Mouse (Mus musculus) left cerebral cortex, postnatal 10 days (tissue): ENCODE measurements around the gene Eci2. TPM values are rescaled to one million over a fixed set of nuclear protein-coding genes. Genes with fewer than 3 reads are reported as not detected.
"Not testable (repeated sequence)": the region's sequence is repeated elsewhere in the genome, so short reads cannot be mapped to it uniquely, and the experiment has no call there.

Experiments used
- DNase-seq, 2 experiments: peaks; one replicate each; pipeline ENCODE4 v3.0.0; 2021 to 2022; ENCODE audit warnings: low spot score in 2 of 2, mixed read lengths in 1 of 2; ENCODE audit errors: extremely low spot score in 1 of 2
- intact Hi-C: fragments of 180-260 bp; cut with DNase I; formaldehyde crosslinking; loops from one replicate; pipeline ENCODE4 v1.15.1; 2025
- total RNA-seq, 2 experiments: library from RNA; stranded (reverse); gene quantifications; 2 replicates each; pipeline ENCODE4 v1.2.3; 2021

Eci2 gene
- total RNA-seq, 2 experiments from 2014 or later: 45.2 to 50.2 TPM

GRCm38 (mm10) chr13:34993983-34994811, 32.7 kb downstream of the Eci2 start:
- intact Hi-C loops: no loop called here
- peak; percentile 89 to 97 for DNase-seq

- intact Hi-C loops: no loop called here
- DNase-seq: no peak
Measured at GRCm38 (mm10) chr13:34993595-34993982, 33.3 kb downstream of the Eci2 start.

- intact Hi-C loops: no loop called here
- DNase-seq: no peak
Measured at GRCm38 (mm10) chr13:34993085-34993484, 33.8 kb downstream of the Eci2 start.

GRCm38 (mm10) chr13:34991581-34992273, 35.2 kb downstream of the Eci2 start:
- no peak for DNase-seq
- intact Hi-C loops: no loop called here

GRCm38 (mm10) chr13:34983479-34983878, 43.4 kb downstream of the Eci2 start:
- DNase-seq, intact Hi-C loops: not testable (repeated sequence)

- intact Hi-C loops, DNase-seq: not testable (repeated sequence)
Measured at GRCm38 (mm10) chr13:34978635-34979034, 48.3 kb downstream of the Eci2 start.

- intact Hi-C loops: no loop called here
- DNase-seq: no peak
Measured at GRCm38 (mm10) chr13:34977410-34977809, 49.5 kb downstream of the Eci2 start.

- intact Hi-C loops: no loop called here
Measured at GRCm38 (mm10) chr13:34976116-34976515, 50.8 kb downstream of the Eci2 start.

GRCm38 (mm10) chr13:34973770-34974169, 53.1 kb downstream of the Eci2 start:
- intact Hi-C loops: no loop called here
- DNase-seq: no peak

More at GRCm38 (mm10) chr13:34976116-34976515, 50.8 kb downstream of the Eci2 start:
- no peak for DNase-seq

GRCm38 (mm10) chr13:34973149-34973548, 53.7 kb downstream of the Eci2 start:
- intact Hi-C loops: no loop called here
- no peak for DNase-seq

- intact Hi-C loops, DNase-seq: not testable (repeated sequence)
Measured at GRCm38 (mm10) chr13:34972456-34972855, 54.4 kb downstream of the Eci2 start.

- intact Hi-C loops, DNase-seq: not testable (repeated sequence)
Measured at GRCm38 (mm10) chr13:34965647-34966046, 61.2 kb downstream of the Eci2 start.

- intact Hi-C loops: loop anchor here (5.0 kb wide), 1 partner anchor 48 kb away; no protein-coding TSS in a partner anchor
- DNase-seq: no peak
Measured at GRCm38 (mm10) chr13:34964866-34965265, 62.0 kb downstream of the Eci2 start.

- no peak for DNase-seq
- intact Hi-C loops: loop anchor here (5.0 kb wide), 1 partner anchor 47 kb away; no protein-coding TSS in a partner anchor
Measured at GRCm38 (mm10) chr13:34964419-34964818, 62.5 kb downstream of the Eci2 start.

GRCm38 (mm10) chr13:34963511-34964397, 63.1 kb downstream of the Eci2 start, which contains the start of gene Eci3:
TSS of gene Eci3 (minus strand) at chr13:34963810.
- intact Hi-C loops: loop anchor here (5.0 kb wide), 1 partner anchor 46 kb away; no protein-coding TSS in a partner anchor
- peak in 1 of 2 experiments; percentile 52 for DNase-seq

GRCm38 (mm10) chr13:34960996-34961770, 65.7 kb downstream of the Eci2 start:
- intact Hi-C loops: loop anchor here (5.0 kb wide), 1 partner anchor 44 kb away; no protein-coding TSS in a partner anchor
- no peak for DNase-seq

- intact Hi-C loops, DNase-seq: not testable (repeated sequence)
Measured at GRCm38 (mm10) chr13:34958158-34958557, 68.7 kb downstream of the Eci2 start.

- intact Hi-C loops: no loop called here
Measured at GRCm38 (mm10) chr13:34956901-34957300, 70.0 kb downstream of the Eci2 start.

More at GRCm38 (mm10) chr13:34956901-34957300, 70.0 kb downstream of the Eci2 start:
- no peak for DNase-seq
